Mouse (Mus musculus) forebrain, embryonic 15.5 days (tissue): ENCODE measurements around the gene Irx3. TPM values are rescaled to one million over a fixed set of nuclear protein-coding genes. Genes with fewer than 3 reads are reported as not detected.

Experiments
- ATAC-seq: fragments of 200-750 bp; cut with Nextera tagmentation; replicated peaks from 2 replicates; pipeline ENCODE4 v1.8.0; 2017; ENCODE audit warnings: mild to moderate bottlenecking, moderate TSS enrichment, moderate library complexity
- H3K27ac ChIP-seq: fragments of 300-500 bp; sonication (generic); replicated peaks from 2 replicates; pipeline ENCODE4 v1.5.1; 2015; ENCODE audit warnings: mild to moderate bottlenecking, inconsistent platforms
- H3K27me3 ChIP-seq: fragments of 300-500 bp; sonication (generic); 2 replicates; pipeline ENCODE4 v1.6.1; 2015; ENCODE audit warnings: inconsistent platforms
- H3K36me3 ChIP-seq: fragments of 300-500 bp; sonication (generic); 2 replicates; pipeline ENCODE4 v1.6.1; 2015; ENCODE audit warnings: mild to moderate bottlenecking, inconsistent platforms
- H3K4me1 ChIP-seq: fragments of 300-500 bp; sonication (generic); 2 replicates; pipeline ENCODE4 v1.6.1; 2015; ENCODE audit warnings: inconsistent platforms
- H3K4me2 ChIP-seq: fragments of 300-500 bp; sonication (generic); replicated peaks from 2 replicates; pipeline ENCODE4 v1.6.1; 2015; ENCODE audit warnings: mild to moderate bottlenecking, inconsistent platforms
- H3K4me3 ChIP-seq: fragments of 300-500 bp; sonication (generic); 2 replicates; pipeline ENCODE4 v1.5.1; 2015; ENCODE audit warnings: mild to moderate bottlenecking, inconsistent platforms
- H3K9ac ChIP-seq: fragments of 300-500 bp; sonication (generic); replicated peaks from 2 replicates; pipeline ENCODE4 v1.6.1; 2015; ENCODE audit warnings: mild to moderate bottlenecking, inconsistent platforms
- H3K9me3 ChIP-seq: fragments of 300-500 bp; sonication (generic); 2 replicates; pipeline ENCODE4 v1.6.1; 2016; ENCODE audit warnings: inconsistent platforms
- WGBS: fragments of 180-500 bp; shearing (Covaris S2); methylation state at CpG from one replicate; pipeline ENCODE4 v1.1.7; 2015; ENCODE audit warnings: mixed read lengths; 5-methylcytosine and 5-hydroxymethylcytosine counted together
- polyA plus RNA-seq: library from polyadenylated mRNA; unstranded; fragments of >200 nt; fragmentation: Nextera tagmentation; extraction: Ambion mirVana; gene quantifications from 2 replicates; pipeline ENCODE4 v1.2.1, GENCODE M21; 2015

Gene Irx3
- 1.6 TPM in 2 replicates for polyA plus RNA-seq

GRCm38 (mm10) chr8:91801839-91802238, at the start of gene Irx3:
Irx3 (minus strand) TSS chr8:91802067.
- Histone ChIP-seq H3K9ac (peak within 1 kb of the TSS; percentile 37), H3K4me3 (peak within 1 kb of the TSS; percentile 45), H3K4me2 (peak within 1 kb of the TSS; percentile 67), H3K36me3 (no peaks in the 10 kb centered on the region), H3K4me1 (peaks cover 51% of the 10 kb centered on the region), H3K27me3 (peaks cover 98% of the 10 kb centered on the region), H3K9me3 (no peaks in the 10 kb centered on the region), H3K27ac (no peak within 1 kb of the TSS)
- ATAC-seq, result 0 out of 2 replicates have a peak, but pooled peaks have one; percentile 20
- WGBS, result under 1% methylated on average over 31 of the region's 33 CpGs

- Histone ChIP-seq H3K4me3 (no peak overlapping the region), H3K27me3 (0 out of 2 replicates have a peak, but pooled peaks cover 3% of the 10 kb centered on the region), H3K4me2 (no peak overlapping the region), H3K27ac (no peak overlapping the region), H3K4me1 (no peaks in the 10 kb centered on the region), H3K36me3 (no peaks in the 10 kb centered on the region), H3K9me3 (no peaks in the 10 kb centered on the region), H3K9ac (no peak overlapping the region)
- WGBS, result 83% methylated on average over 10 of the region's 10 CpGs
- ATAC-seq, result no peak
Measured at GRCm38 (mm10) chr8:91851359-91851758, 49.5 kb upstream of the Irx3 start.

DNA sequence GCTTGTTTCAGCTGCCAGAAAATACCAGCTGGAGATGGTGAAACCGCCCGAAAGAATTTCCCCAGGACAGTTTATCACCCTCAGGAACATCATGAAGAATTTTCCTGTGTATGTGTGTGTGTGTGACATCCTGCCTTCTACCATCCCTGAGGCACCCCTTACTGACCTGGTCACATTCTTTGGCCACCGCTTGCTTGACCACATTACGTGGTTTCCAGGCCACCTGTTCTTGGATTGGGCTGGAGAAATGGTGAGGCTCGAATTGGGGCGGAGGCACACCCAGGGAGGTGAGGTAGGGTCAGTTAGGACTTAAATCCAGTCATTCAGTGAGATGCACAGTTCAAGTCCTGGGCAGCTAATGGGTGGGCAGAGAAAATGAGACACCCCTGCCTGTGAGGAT, 48.1 kb upstream of the Irx3 start:
- no peak overlapping the region for H3K9ac ChIP-seq
- WGBS, result 92% methylated on average over 6 of the region's 6 CpGs
- H3K4me2 ChIP-seq, result no peak overlapping the region
- no peak overlapping the region for H3K4me3 ChIP-seq
- no peaks in the 10 kb centered on the region for H3K4me1 ChIP-seq
- no peak for ATAC-seq
- 0 out of 2 replicates have a peak, but pooled peaks cover 3% of the 10 kb centered on the region for H3K27me3 ChIP-seq
- H3K9me3 ChIP-seq, result no peaks in the 10 kb centered on the region
- H3K36me3 ChIP-seq, result no peaks in the 10 kb centered on the region
- H3K27ac ChIP-seq, result no peak overlapping the region

DNA sequence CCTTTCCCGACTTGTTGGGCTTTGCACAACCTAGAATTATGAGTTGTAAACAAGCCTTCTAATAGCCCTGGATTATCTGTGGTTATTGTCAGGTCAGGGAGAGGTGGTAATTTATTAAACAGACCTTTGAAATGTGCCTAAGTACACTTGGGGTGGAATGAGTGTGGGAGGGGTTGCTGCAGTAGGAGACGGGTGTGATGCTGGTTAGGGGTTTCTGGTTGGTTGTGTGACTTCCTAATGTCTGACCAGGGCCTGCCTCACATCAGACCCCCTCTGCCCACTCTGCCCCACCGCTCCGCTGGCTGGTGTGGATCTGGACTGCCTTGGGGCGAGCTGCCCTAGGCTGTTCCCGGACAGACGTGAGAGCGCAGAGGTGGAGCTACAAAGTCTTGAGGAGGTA, 47.7 kb upstream of the Irx3 start:
- no peak overlapping the region for H3K9ac ChIP-seq
- ATAC-seq, result no peak
- H3K27me3 ChIP-seq, result 0 out of 2 replicates have a peak, but pooled peaks cover 3% of the 10 kb centered on the region
- H3K4me3 ChIP-seq, result no peak overlapping the region
- H3K9me3 ChIP-seq, result no peaks in the 10 kb centered on the region
- H3K27ac ChIP-seq, result no peak overlapping the region
- H3K4me1 ChIP-seq, result no peaks in the 10 kb centered on the region
- no peaks in the 10 kb centered on the region for H3K36me3 ChIP-seq
- no peak overlapping the region for H3K4me2 ChIP-seq
- WGBS, result 82% methylated on average over 8 of the region's 8 CpGs

GRCm38 (mm10) chr8:91845641-91846040, 43.8 kb upstream of the Irx3 start:
- ATAC-seq, result no peak
- H3K9me3 ChIP-seq, result no peaks in the 10 kb centered on the region
- H3K36me3 ChIP-seq, result no peaks in the 10 kb centered on the region
- H3K27ac ChIP-seq, result no peak overlapping the region
- no peak overlapping the region for H3K4me2 ChIP-seq
- H3K4me3 ChIP-seq, result no peak overlapping the region
- WGBS, result 75% methylated on average over 3 of the region's 3 CpGs
- H3K27me3 ChIP-seq, result no peaks in the 10 kb centered on the region
- H3K4me1 ChIP-seq, result no peaks in the 10 kb centered on the region
- H3K9ac ChIP-seq, result no peak overlapping the region

DNA sequence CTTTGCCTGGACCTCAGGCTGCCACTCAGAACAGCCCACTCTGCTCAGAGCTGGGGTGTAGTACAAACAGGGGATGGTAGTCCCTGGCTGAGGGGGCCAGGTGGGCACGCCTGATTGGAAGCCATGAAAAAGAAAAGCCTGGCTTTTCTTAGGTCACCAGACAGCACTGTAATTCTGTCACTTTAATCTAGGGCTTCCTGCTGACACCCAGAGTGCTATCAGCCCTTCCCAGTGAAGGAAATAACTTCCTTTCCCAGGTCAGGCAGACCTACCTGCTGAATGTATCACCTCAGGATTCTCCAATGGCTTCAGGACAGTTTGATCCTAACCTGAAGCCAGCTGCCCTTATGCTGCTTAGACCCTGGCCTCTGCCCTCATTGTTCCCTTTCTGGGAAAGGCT, 35.3 kb upstream of the Irx3 start:
- no peak overlapping the region for H3K4me2 ChIP-seq

GRCm38 (mm10) chr8:91836685-91837084, 34.8 kb upstream of the Irx3 start:
- Histone ChIP-seq H3K36me3 (no peaks in the 10 kb centered on the region), H3K9me3 (no peaks in the 10 kb centered on the region), H3K4me2 (no peak overlapping the region), H3K27me3 (0 out of 2 replicates have a peak, but pooled peaks cover 6% of the 10 kb centered on the region), H3K4me3 (no peak overlapping the region), H3K4me1 (no peaks in the 10 kb centered on the region), H3K27ac (no peak overlapping the region), H3K9ac (no peak overlapping the region)
- whole genome bisulfite sequencing, result 63% methylated on average over 9 of the region's 9 CpGs
- ATAC-seq, result no peak

More for the DNA sequence above, 35.3 kb upstream of the Irx3 start:
- Histone ChIP-seq H3K9me3 (no peaks in the 10 kb centered on the region), H3K4me3 (no peak overlapping the region), H3K9ac (no peak overlapping the region), H3K27ac (no peak overlapping the region), H3K27me3 (0 out of 2 replicates have a peak, but pooled peaks cover 6% of the 10 kb centered on the region), H3K4me1 (no peaks in the 10 kb centered on the region), H3K36me3 (no peaks in the 10 kb centered on the region)
- no peak for ATAC-seq
- 48% methylated on average over 1 of the region's 1 CpGs for WGBS

- Histone ChIP-seq H3K9ac (no peak overlapping the region), H3K36me3 (no peaks in the 10 kb centered on the region), H3K27me3 (no peaks in the 10 kb centered on the region), H3K9me3 (no peaks in the 10 kb centered on the region), H3K4me2 (no peak overlapping the region), H3K4me3 (no peak overlapping the region), H3K27ac (no peak overlapping the region), H3K4me1 (no peaks in the 10 kb centered on the region)
- ATAC-seq, result no peak
- WGBS, result 64% methylated on average over 14 of the region's 14 CpGs
Measured at GRCm38 (mm10) chr8:91827661-91828060, 25.8 kb upstream of the Irx3 start.

- H3K4me2 ChIP-seq, result no peak overlapping the region
- H3K9ac ChIP-seq, result no peak overlapping the region
- ATAC-seq, result no peak
- no peak overlapping the region for H3K27ac ChIP-seq
- H3K4me3 ChIP-seq, result no peak overlapping the region
- no peaks in the 10 kb centered on the region for H3K9me3 ChIP-seq
- no peaks in the 10 kb centered on the region for H3K27me3 ChIP-seq
- no peaks in the 10 kb centered on the region for H3K4me1 ChIP-seq
- no peaks in the 10 kb centered on the region for H3K36me3 ChIP-seq
- 80% methylated on average over 9 of the region's 9 CpGs for WGBS
Measured at GRCm38 (mm10) chr8:91827192-91827591, 25.3 kb upstream of the Irx3 start.

GRCm38 (mm10) chr8:91823357-91823756, 21.5 kb upstream of the Irx3 start:
- Histone ChIP-seq H3K36me3 (no peaks in the 10 kb centered on the region), H3K4me3 (no peak overlapping the region), H3K27ac (no peak overlapping the region), H3K9ac (no peak overlapping the region), H3K9me3 (no peaks in the 10 kb centered on the region), H3K27me3 (peaks cover 5% of the 10 kb centered on the region; the same call in 1 of the 2 replicates), H3K4me2 (no peak overlapping the region), H3K4me1 (no peaks in the 10 kb centered on the region)
- 93% methylated on average over 11 of the region's 11 CpGs for WGBS
- ATAC-seq, result no peak

DNA sequence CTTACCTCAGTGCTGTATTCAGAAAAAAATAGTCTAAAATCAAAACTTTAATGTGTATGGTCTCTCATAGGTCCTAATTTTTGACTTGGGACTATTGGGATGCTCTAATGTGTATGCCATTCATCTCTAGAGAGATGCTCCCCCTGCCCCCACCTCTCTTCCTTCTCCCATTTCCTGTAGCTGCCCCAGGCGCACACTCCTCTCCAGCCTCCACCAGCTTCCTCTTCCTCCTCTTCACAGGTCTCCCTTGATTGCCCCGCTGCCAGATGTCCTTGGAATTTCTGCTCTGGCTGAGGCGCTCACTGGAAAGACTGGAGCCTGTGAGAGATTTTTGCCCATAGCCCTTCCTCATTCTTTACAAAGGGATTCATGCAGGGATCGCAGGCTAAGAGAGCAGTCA, 20.9 kb upstream of the Irx3 start:
- no peak overlapping the region for H3K4me2 ChIP-seq
- H3K27ac ChIP-seq, result no peak overlapping the region
- WGBS, result 72% methylated on average over 4 of the region's 4 CpGs
- no peak for ATAC-seq
- H3K27me3 ChIP-seq, result peaks cover 5% of the 10 kb centered on the region; the same call in 1 of the 2 replicates
- no peak overlapping the region for H3K4me3 ChIP-seq
- H3K36me3 ChIP-seq, result no peaks in the 10 kb centered on the region
- H3K4me1 ChIP-seq, result no peaks in the 10 kb centered on the region
- no peak overlapping the region for H3K9ac ChIP-seq
- no peaks in the 10 kb centered on the region for H3K9me3 ChIP-seq

GRCm38 (mm10) chr8:91821976-91822375, 20.1 kb upstream of the Irx3 start:
- H3K9ac ChIP-seq, result no peak overlapping the region
- no peaks in the 10 kb centered on the region for H3K36me3 ChIP-seq
- H3K4me2 ChIP-seq, result no peak overlapping the region
- peaks cover 5% of the 10 kb centered on the region; the same call in 1 of the 2 replicates for H3K27me3 ChIP-seq
- whole genome bisulfite sequencing, result 38% methylated on average over 4 of the region's 4 CpGs
- H3K4me3 ChIP-seq, result no peak overlapping the region
- H3K4me1 ChIP-seq, result no peaks in the 10 kb centered on the region
- no peak overlapping the region for H3K27ac ChIP-seq
- no peaks in the 10 kb centered on the region for H3K9me3 ChIP-seq
- ATAC-seq, result no peak

- Histone ChIP-seq H3K36me3 (no peaks in the 10 kb centered on the region), H3K27me3 (peaks cover 5% of the 10 kb centered on the region; the same call in 1 of the 2 replicates), H3K4me3 (no peak overlapping the region), H3K27ac (no peak overlapping the region), H3K4me2 (no peak overlapping the region), H3K9me3 (no peaks in the 10 kb centered on the region), H3K9ac (no peak overlapping the region), H3K4me1 (no peaks in the 10 kb centered on the region)
- WGBS, result 92% methylated on average over 4 of the region's 4 CpGs
- ATAC-seq, result no peak
Measured at GRCm38 (mm10) chr8:91819778-91820177, 17.9 kb upstream of the Irx3 start.
